Mouse (Mus musculus): Measurements from ENCODE around the gene Itgb3. TPM values are rescaled to one million over a fixed set of nuclear protein-coding genes. Genes with fewer than 3 reads are reported as not detected.

Itgb3 gene
- polyA plus RNA-seq, 1 experiment from 2014 or later = 3.5 TPM

- H3K27me3 ChIP-seq (ENCODE audit: insufficient read depth, poor library complexity, severe bottlenecking) = peaks cover 34% of the 10 kb centered on the region
- no peaks in the 10 kb centered on the region for H3K36me3 ChIP-seq
- no peak for DNase-seq (ENCODE audit: low spot score)
- no peaks in the 10 kb centered on the region for H3K9me3 ChIP-seq
- no peak overlapping the region for H3K27ac ChIP-seq
- H3K4me1 ChIP-seq (replicated peaks) = peaks cover 14% of the 10 kb centered on the region
- 83% methylated on average over 10 of the region's 10 CpGs for WGBS
- no peak overlapping the region for H3K4me3 ChIP-seq
These were observed 5.8 kb downstream of the Itgb3 start for GRCm38 (mm10) chr11:104613551-104613950.

GRCm38 (mm10) chr11:104614130-104614529 is 6.3 kb downstream of the Itgb3 start:
- no peak overlapping the region for H3K27ac ChIP-seq
- peaks cover 19% of the 10 kb centered on the region for H3K4me1 ChIP-seq (replicated peaks)
- H3K4me3 ChIP-seq = no peak overlapping the region
- no peak for DNase-seq (ENCODE audit: low spot score)
- WGBS = 89% methylated on average over 2 of the region's 2 CpGs
- H3K27me3 ChIP-seq (ENCODE audit: insufficient read depth, poor library complexity, severe bottlenecking) = peaks cover 28% of the 10 kb centered on the region
- no peaks in the 10 kb centered on the region for H3K9me3 ChIP-seq
- H3K36me3 ChIP-seq = no peaks in the 10 kb centered on the region

- H3K27me3 ChIP-seq (ENCODE audit: insufficient read depth, poor library complexity, severe bottlenecking) = peaks cover 8% of the 10 kb centered on the region
- H3K4me1 ChIP-seq (replicated peaks) = peaks cover 33% of the 10 kb centered on the region
- 81% methylated on average over 5 of the region's 5 CpGs for WGBS
- DNase-seq (ENCODE audit: low spot score) = no peak
- no peak overlapping the region for H3K27ac ChIP-seq
- no peaks in the 10 kb centered on the region for H3K9me3 ChIP-seq
- no peaks in the 10 kb centered on the region for H3K36me3 ChIP-seq
- H3K4me3 ChIP-seq = no peak overlapping the region
These were observed 8.4 kb downstream of the Itgb3 start for GRCm38 (mm10) chr11:104616182-104616581.

GRCm38 (mm10) chr11:104618638-104619076 is 10.9 kb downstream of the Itgb3 start:
- Histone ChIP-seq H3K4me1 (replicated peaks) (peaks cover 44% of the 10 kb centered on the region), H3K27me3 (ENCODE audit: insufficient read depth, poor library complexity, severe bottlenecking) (no peaks in the 10 kb centered on the region), H3K27ac (peak overlapping the region; percentile 77; the same call in 1 of the 2 replicates), H3K4me3 (no peak overlapping the region), H3K36me3 (no peaks in the 10 kb centered on the region), H3K9me3 (no peaks in the 10 kb centered on the region)
- 66% methylated on average over 6 of the region's 6 CpGs for WGBS
- no peak for DNase-seq (ENCODE audit: low spot score)

GRCm38 (mm10) chr11:104619084-104620022 is 11.6 kb downstream of the Itgb3 start:
- Histone ChIP-seq H3K4me1 (replicated peaks) (peaks cover 44% of the 10 kb centered on the region), H3K4me3 (no peak overlapping the region), H3K27ac (peak overlapping the region; percentile 77), H3K9me3 (no peaks in the 10 kb centered on the region), H3K36me3 (no peaks in the 10 kb centered on the region), H3K27me3 (ENCODE audit: insufficient read depth, poor library complexity, severe bottlenecking) (no peaks in the 10 kb centered on the region)
- 44% methylated on average over 13 of the region's 13 CpGs for WGBS
- DNase-seq (ENCODE audit: low spot score) = peak; percentile 53

GRCm38 (mm10) chr11:104622040-104622962 is 14.5 kb downstream of the Itgb3 start:
- Histone ChIP-seq H3K27ac (no peak overlapping the region), H3K4me1 (replicated peaks) (peaks cover 62% of the 10 kb centered on the region), H3K4me3 (no peak overlapping the region), H3K27me3 (ENCODE audit: insufficient read depth, poor library complexity, severe bottlenecking) (no peaks in the 10 kb centered on the region), H3K9me3 (no peaks in the 10 kb centered on the region), H3K36me3 (no peaks in the 10 kb centered on the region)
- WGBS = 45% methylated on average over 12 of the region's 12 CpGs
- no peak for DNase-seq (ENCODE audit: low spot score)

GRCm38 (mm10) chr11:104624791-104625391 is 17.1 kb downstream of the Itgb3 start:
- Histone ChIP-seq H3K27me3 (ENCODE audit: insufficient read depth, poor library complexity, severe bottlenecking) (no peaks in the 10 kb centered on the region), H3K4me3 (no peak overlapping the region), H3K27ac (peak overlapping the region; percentile 53), H3K9me3 (no peaks in the 10 kb centered on the region), H3K36me3 (no peaks in the 10 kb centered on the region), H3K4me1 (replicated peaks) (peaks cover 39% of the 10 kb centered on the region)
- WGBS = 43% methylated on average over 6 of the region's 6 CpGs
- DNase-seq (ENCODE audit: low spot score) = peak; percentile 53

GRCm38 (mm10) chr11:104625453-104626402 is 17.9 kb downstream of the Itgb3 start:
- no peak overlapping the region for H3K4me3 ChIP-seq
- no peaks in the 10 kb centered on the region for H3K36me3 ChIP-seq
- no peaks in the 10 kb centered on the region for H3K27me3 ChIP-seq (ENCODE audit: insufficient read depth, poor library complexity, severe bottlenecking)
- peak overlapping the region; percentile 53; the same call in 1 of the 2 replicates for H3K27ac ChIP-seq
- peaks cover 33% of the 10 kb centered on the region for H3K4me1 ChIP-seq (replicated peaks)
- 41% methylated on average over 12 of the region's 12 CpGs for WGBS
- DNase-seq (ENCODE audit: low spot score) = peak; percentile 59
- no peaks in the 10 kb centered on the region for H3K9me3 ChIP-seq

- no peak for DNase-seq (ENCODE audit: low spot score)
- Histone ChIP-seq H3K4me1 (replicated peaks) (peaks cover 37% of the 10 kb centered on the region), H3K27me3 (ENCODE audit: insufficient read depth, poor library complexity, severe bottlenecking) (no peaks in the 10 kb centered on the region), H3K4me3 (no peak overlapping the region), H3K27ac (no peak overlapping the region), H3K9me3 (no peaks in the 10 kb centered on the region), H3K36me3 (no peaks in the 10 kb centered on the region)
These were observed 18.8 kb downstream of the Itgb3 start for GRCm38 (mm10) chr11:104626635-104627034.

- no peak for DNase-seq (ENCODE audit: low spot score)
- no peaks in the 10 kb centered on the region for H3K9me3 ChIP-seq
- peaks cover 36% of the 10 kb centered on the region for H3K4me1 ChIP-seq (replicated peaks)
- H3K27me3 ChIP-seq (ENCODE audit: insufficient read depth, poor library complexity, severe bottlenecking) = no peaks in the 10 kb centered on the region
- WGBS = 61% methylated on average over 11 of the region's 11 CpGs
- no peaks in the 10 kb centered on the region for H3K36me3 ChIP-seq
- no peak overlapping the region for H3K27ac ChIP-seq
- no peak overlapping the region for H3K4me3 ChIP-seq
These were observed 20.0 kb downstream of the Itgb3 start for GRCm38 (mm10) chr11:104627616-104628301.

GRCm38 (mm10) chr11:104628566-104628965 is 20.8 kb downstream of the Itgb3 start:
- Histone ChIP-seq H3K9me3 (no peaks in the 10 kb centered on the region), H3K36me3 (no peaks in the 10 kb centered on the region), H3K27me3 (ENCODE audit: insufficient read depth, poor library complexity, severe bottlenecking) (no peaks in the 10 kb centered on the region), H3K4me1 (replicated peaks) (peaks cover 34% of the 10 kb centered on the region), H3K27ac (no peak overlapping the region), H3K4me3 (no peak overlapping the region)
- no peak for DNase-seq (ENCODE audit: low spot score)
- WGBS = 96% methylated on average over 5 of the region's 5 CpGs
